Mouse (Mus musculus): ENCODE data around the gene Cfap61.

Cfap61 gene

GRCm38 (mm10) chr2:145948402-145948954 is 13.9 kb downstream of the Cfap61 start:
- in situ Hi-C loops (cut with MboI, MseI) = no loop called here

GRCm38 (mm10) chr2:145949475-145950068 is 15.0 kb downstream of the Cfap61 start:
- in situ Hi-C loops (cut with MboI, MseI) = loop anchor here (5.0 to 10.0 kb wide), 2 partner anchors 463 to 665 kb away; no protein-coding TSS in a partner anchor

DNA sequence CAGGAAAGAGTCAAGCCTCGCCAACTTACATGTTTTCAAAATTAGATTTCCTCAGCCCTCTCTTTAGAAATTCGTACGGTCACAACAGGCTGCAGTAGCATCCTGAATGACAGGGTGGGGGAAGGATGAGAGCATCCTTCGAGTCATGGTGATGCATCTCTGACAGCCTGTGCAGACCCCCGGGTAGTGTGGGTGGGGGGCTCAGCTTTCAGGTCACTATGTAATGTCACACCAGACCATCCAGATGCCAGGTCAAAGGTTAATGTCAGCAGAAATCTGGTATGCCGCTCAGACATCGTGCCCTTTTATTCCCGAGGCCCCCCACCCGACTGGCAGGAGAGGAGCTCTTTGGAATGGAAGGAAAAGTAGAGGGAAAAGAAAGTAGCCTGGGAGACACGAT is 15.7 kb downstream of the Cfap61 start:
- in situ Hi-C loops (cut with MboI, MseI) = loop anchor here (5.0 to 10.0 kb wide), 2 partner anchors 462 to 665 kb away; no protein-coding TSS in a partner anchor

DNA sequence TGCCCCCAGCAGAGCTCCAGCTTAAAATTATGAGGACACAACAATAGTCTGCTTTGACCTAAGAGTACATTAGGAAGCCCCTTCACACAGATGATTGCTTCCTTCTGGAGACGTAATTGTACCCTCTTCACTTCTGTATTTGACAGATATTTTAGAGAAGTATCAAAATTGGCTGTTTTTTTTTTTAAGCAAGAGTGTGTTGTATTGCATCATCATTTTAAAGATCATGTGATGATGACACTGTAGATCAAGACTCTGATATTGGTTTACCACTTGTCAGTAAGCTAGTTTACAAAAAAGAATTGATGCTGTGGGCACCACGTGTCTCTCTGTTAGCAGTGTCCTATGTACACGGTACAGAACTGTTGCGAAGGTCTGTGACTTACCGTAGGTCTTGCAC is 18.1 kb downstream of the Cfap61 start:
- in situ Hi-C loops (cut with MboI, MseI) = loop anchor here (5.0 to 10.0 kb wide), 2 partner anchors 460 to 662 kb away; no protein-coding TSS in a partner anchor

GRCm38 (mm10) chr2:145955844-145956243 is 21.3 kb downstream of the Cfap61 start:
- in situ Hi-C loops (cut with MboI, MseI) = loop anchor here (10.0 kb wide), 1 partner anchor 659 kb away; no protein-coding TSS in a partner anchor

DNA sequence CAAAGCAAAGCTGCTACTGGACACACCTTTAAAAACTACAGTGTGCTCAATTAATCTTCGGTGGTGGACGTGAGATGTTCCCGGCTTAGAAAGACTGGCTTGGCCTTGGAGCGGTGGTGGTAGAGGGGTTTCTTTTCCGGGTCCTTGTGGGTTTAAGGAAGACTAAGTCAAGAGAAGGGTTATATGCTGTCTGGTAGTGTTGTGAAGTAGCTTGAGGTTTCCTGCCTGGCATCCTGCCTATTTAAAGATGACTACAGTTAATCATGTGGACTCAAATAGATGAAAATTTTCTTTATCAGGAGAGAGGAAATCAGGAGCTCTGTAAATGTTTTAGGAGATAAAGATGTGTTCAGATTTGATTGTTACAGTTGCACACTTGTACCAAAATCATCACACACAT is 21.7 kb downstream of the Cfap61 start:
- in situ Hi-C loops (cut with MboI, MseI) = loop anchor here (10.0 kb wide), 1 partner anchor 658 kb away; no protein-coding TSS in a partner anchor

GRCm38 (mm10) chr2:145957450-145957849 is 22.9 kb downstream of the Cfap61 start:
- in situ Hi-C loops (cut with MboI, MseI) = loop anchor here (10.0 kb wide), 1 partner anchor 657 kb away; no protein-coding TSS in a partner anchor

DNA sequence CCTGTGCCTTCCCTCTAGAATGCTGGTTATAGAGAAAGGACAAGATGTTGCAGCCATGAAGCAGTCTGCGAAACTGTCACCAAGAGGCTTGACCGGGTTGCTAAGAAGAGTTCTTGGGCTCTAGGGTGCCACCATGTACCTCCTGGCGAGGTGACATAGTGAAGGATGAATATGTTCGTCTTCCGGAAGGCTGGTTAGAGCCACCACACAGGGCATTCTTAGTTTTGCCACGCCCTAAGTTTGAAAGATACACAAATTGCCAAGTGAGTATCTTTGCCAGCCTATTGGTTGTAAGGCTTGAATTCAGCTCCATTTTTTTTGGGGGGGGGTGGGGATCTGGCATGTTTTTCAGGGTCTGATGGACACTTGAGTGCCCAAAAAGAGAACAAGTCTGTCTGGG is 23.5 kb downstream of the Cfap61 start:
- in situ Hi-C loops (cut with MboI, MseI) = loop anchor here (10.0 kb wide), 1 partner anchor 657 kb away; no protein-coding TSS in a partner anchor

GRCm38 (mm10) chr2:145958551-145958950 is 24.0 kb downstream of the Cfap61 start:
- in situ Hi-C loops (cut with MboI, MseI) = loop anchor here (10.0 kb wide), 1 partner anchor 656 kb away; no protein-coding TSS in a partner anchor

DNA sequence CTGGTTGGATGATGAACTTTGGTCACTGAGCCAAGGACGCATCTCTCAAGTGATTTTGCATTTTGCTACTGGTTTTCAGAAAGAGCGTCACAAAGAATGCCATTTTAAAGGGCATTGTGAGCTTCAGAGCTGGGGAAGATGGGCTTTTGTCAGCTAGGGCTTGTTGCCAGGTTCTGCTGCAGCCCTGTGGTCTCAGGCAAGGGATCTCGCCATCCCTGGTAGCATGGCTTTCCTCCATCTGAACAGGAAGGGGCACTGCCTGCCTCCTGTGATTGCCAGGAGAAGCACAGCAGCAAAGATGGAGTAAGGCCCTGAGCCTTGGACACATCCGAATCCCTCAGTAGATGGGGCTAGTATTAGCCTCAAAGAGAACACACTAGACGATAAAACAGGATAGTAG is 27.3 kb downstream of the Cfap61 start:
- in situ Hi-C loops (cut with MboI, MseI) = no loop called here

- in situ Hi-C loops (cut with MboI, MseI) = no loop called here
Observed at GRCm38 (mm10) chr2:145970751-145971150, 36.2 kb downstream of the Cfap61 start.

DNA sequence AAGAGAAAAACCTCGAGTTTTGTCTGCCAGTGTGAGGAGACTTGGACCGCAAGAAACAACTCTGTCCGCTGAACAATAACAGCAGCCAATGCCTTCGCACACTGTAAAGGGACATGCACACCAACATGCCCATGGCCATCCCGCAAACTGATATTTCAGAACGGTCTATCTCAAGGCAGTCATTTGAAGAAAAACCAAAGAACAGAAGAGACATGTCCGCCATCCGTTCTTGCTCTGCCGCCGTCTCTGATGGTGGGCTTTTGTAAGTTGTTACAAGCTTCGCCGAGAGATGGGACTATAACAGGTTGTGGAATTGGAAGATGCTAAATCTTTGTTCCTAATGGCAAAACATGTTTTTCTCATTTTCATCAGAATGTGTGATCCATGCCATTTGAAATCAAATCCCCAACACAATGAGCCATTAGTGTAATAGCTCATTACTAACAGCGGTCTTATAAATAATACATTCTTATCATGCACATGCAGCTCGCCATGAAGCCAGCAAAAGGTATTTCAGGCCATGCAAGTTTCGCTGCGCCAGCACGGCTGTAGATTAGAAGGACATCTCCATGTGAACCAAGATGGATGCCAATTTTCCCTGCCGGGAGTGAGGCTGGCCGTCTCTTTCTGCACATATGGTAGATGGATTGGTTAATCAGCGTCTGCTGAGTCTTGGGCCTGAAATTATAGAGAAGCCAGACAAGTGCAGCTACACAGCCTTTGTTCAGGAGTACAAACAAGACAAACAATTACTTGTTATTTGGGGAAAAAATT is 36.8 kb downstream of the Cfap61 start:
- in situ Hi-C loops (cut with MboI, MseI) = no loop called here

DNA sequence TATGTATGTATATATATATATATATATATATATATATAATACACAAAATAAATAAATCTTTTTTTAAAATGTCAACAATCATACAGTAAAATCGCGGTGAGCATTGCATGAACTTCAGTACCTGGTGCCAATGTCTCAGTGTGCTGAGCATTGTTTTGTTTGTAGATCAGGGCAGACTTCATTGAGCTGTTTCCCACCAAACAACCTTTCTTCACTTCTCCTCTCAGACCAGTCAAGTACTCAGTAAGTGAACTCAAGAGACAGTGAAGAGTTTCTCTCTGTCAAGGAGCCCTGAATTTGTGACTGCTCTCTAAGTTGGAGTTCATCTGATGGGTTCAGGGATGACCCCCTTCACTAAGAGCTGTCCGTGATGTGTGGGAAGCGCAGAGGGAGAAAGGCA is 38.0 kb downstream of the Cfap61 start:
- in situ Hi-C loops (cut with MboI, MseI) = no loop called here

DNA sequence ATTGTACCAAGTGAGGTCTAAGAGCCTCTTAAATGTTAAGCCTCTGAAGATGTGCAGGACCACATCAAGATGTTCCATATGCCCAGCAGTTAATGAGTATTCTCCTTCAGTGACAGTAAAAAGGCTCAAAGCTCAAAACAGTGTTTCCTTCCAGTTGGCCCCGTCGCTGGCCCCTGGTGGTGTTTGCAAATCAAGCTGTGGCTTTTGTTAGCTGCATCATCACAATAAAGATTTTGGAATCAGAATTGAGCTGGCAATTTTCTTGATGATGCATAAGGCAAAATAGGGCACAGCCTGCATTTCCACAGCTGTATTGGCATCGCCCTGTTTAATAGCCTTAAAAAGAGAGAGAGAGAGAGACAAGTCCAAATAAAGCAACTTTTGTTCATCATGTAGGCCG is 45.0 kb downstream of the Cfap61 start:
- in situ Hi-C loops (cut with MboI, MseI) = no loop called here

GRCm38 (mm10) chr2:145980881-145981280 is 46.3 kb downstream of the Cfap61 start:
- in situ Hi-C loops (cut with MboI, MseI) = no loop called here

DNA sequence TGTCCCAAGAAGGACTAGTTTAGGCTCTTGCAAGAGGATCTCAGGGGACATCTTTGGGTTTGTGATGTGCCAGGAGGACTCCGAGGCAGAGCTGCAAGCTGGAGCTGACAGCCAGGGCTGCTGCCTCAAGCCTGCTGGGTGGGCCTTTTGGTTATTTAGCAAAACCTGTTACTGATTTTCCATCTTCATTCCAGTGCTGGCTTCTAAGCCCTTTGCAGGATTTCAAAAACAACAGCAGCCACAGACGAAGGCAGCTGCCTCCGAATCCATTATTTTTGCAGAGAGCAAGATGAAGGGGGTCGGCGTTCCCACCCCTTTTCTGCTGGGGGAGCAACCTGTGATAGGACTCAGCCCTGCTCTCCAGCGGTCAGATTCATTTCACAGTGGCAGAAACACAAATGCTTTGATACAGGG is 47.1 kb downstream of the Cfap61 start:
- in situ Hi-C loops (cut with MboI, MseI) = no loop called here

- in situ Hi-C loops (cut with MboI, MseI) = no loop called here
Observed at GRCm38 (mm10) chr2:145982317-145983045, 47.9 kb downstream of the Cfap61 start.

DNA sequence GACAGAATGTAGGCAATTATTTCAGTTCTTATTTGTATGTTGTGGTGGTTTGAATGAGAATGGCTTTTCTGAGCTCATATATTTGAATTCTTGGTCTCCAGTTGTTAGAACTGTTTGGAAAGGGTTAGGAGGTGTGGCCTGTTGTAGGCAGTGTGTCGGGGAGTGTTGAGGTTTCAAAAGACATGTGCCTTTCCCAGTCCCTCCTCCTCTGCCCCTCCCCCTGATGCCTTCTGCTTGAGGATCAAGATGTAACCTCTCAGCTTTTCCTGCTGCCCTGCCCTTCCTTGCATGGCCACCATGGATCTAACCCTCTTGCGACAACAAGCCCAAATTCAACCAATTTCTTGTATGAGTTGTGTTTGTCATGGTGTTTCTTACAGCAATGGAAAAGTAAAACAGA is 53.2 kb downstream of the Cfap61 start:
- in situ Hi-C loops (cut with MboI, MseI) = no loop called here

DNA sequence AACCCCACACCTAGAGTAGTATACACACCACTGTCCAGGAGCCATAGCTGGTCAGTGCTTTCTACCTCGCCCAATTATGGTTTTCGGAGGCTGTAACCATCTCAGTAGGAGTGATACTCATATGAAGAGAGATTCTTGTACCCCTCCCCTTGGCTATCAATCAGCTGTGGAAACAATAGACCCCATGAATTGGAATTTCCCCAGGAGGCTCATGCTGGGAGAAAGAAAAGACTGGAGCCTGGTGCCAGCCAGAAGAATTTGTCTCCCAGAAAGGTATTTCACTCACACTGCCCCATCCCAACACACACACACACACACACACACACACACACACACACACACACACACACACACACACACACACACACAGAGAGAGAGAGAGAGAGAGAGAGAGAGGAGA is 55.9 kb downstream of the Cfap61 start:
- in situ Hi-C loops (cut with MboI, MseI) = no loop called here

DNA sequence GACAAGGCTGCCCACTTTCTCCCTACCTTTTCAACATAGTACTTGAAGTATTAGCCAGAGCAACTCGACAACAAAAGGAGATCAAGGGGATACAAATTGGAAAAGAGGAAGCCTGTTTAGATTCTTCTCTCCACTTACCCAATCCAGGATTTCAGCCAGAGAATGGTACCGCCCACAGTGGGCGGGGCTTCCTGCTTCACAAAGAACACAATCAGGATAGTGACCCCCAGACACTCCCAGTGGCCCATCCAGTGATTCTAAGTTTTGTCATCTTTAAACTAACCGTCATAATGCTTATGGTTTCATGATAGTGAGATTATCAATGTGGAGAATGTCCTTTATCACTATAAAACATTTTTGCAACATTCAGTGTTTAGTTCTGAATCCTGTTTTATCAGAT is 61.9 kb downstream of the Cfap61 start:
- in situ Hi-C loops (cut with MboI, MseI) = no loop called here

- in situ Hi-C loops (cut with MboI, MseI) = no loop called here
Observed at GRCm38 (mm10) chr2:145997956-145998525, 63.5 kb downstream of the Cfap61 start.

Measured in T-helper 1 cell (primary cell).